Mouse (Mus musculus) left cerebral cortex, postnatal 10 days (tissue): ENCODE measurements around the gene Snd1. TPM values are rescaled to one million over a fixed set of nuclear protein-coding genes. Genes with fewer than 3 reads are reported as not detected.

Experiments
- DNase-seq, 2 experiments: peaks; one replicate each; pipeline ENCODE4 v3.0.0; 2021 to 2022; ENCODE audit warnings: low spot score in 2 of 2, mixed read lengths in 1 of 2; ENCODE audit errors: extremely low spot score in 1 of 2
- intact Hi-C: fragments of 180-260 bp; cut with DNase I; formaldehyde crosslinking; loops from one replicate; pipeline ENCODE4 v1.15.1; 2025
- total RNA-seq, 2 experiments: library from RNA; stranded (reverse); gene quantifications; 2 replicates each; pipeline ENCODE4 v1.2.3; 2021

Snd1 gene
- total RNA-seq, 2 experiments from 2014 or later = 109 to 116 TPM

DNA sequence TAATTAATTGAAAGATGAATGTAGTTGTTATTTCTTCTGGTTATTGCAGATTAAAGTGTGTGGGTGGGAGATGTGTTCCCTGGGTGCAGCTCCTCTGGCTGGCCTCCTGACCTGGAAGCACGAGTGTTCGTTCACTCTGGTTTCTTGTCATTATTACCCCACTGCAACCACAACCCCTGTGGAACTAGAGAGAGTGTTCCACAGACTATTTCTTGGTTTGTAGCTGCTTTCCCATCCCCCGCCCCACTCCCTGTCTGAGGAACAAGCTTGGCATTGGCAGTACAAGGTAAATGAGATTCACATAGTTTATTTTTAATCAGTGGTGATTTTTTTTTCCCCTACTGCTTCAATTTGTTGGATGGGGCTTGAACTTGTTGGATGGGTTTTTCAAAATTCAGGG lies 189.8 kb downstream of the Snd1 start:
- DNase-seq = no peak
- intact Hi-C loops = no loop called here

DNA sequence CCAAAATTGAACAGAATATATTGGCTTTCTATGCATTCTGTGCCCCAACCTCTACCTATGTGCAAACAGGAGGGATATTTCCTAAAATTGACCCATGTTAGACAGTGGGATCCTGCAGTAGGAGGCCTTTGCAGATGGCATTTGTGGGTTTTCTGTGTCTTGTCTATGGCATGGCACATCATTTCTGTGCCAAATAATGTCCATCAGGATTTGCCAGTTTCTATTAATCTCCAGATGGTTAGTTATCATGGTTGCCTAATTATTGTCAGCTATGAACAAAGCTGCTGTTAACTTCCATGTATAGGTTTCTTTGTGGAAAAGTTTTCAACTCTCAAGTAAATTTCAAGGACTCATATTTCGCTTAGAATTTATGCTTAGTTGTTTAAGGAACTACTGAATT lies 192.6 kb downstream of the Snd1 start:
- intact Hi-C loops = no loop called here
- DNase-seq = no peak

DNA sequence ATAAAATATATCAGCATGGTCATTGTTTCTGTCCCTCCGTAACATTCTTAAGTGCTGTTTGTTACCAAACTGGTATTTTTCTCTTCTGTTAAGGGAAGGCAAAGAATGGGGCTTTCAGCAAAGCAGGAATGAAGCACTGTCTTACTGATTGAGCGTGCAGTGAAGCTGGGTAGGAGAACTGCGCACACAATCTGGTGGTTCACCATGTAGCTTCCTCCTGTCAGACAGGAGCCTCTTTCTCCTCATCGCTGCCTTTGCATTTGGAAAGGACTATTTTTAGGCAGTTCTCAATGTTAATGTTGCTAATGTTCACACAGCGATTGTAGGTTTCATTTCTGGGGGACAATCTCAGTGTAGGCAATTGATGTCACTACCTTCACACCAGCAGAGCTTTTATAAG lies 194.3 kb downstream of the Snd1 start:
- intact Hi-C loops = no loop called here
- no peak for DNase-seq

DNA sequence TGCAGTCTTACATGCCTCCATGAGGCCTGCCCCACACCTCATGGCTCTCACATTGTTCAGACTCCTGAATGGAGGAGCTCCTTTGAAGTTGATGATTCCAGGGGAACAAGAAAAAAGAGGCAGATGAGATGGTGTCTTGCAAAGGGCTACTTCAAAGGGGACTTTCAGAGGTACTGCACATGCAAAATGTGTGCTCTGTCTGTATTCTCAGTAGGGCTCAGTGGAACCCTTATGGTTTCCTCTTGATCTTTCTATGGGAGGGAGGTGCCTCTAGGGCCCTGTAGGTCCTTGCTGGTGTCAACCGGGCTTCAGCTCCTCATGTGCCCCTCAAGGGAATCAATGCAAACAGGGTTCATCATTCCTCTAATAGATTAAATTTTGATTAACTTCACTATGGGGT lies 197.4 kb downstream of the Snd1 start:
- no peak for DNase-seq
- intact Hi-C loops = no loop called here

DNA sequence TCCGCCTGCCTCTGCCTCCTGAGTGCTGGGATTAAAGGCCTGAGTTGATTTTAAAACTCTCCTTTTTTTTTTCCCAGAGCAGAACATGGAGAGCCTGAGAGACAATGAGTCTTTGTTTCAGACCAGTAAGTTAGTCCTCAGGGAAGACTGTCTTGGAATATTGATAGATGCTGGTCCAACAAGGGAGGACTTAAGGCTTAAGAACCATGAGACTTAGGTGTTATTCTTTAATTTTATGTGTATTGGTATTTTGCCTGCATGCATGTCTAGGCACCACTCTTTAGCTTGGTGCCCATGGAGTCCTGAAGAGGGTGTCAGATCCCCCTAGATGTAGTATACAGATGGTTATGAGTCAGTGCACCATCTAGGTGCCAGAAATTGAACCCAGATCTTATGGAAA lies 199.7 kb downstream of the Snd1 start:
- DNase-seq = no peak

DNA sequence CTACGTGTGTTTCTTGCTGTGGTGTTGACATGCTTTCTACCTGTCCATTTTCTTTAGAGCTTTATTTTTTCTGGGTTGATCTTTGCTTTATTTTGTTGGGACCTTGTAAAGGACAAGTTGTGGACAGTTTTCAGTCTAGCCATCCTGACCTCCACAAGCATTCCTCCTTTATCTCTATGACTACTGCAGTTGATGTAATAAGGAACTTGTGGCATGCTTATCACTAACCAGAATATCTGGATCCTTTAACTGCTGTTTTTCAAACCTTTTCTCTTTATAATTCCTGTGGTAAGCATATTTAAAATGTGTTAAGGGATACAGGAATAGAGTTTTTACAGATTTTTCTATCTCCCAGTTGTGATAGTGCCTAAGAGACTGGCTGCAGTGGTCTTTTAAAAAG lies 204.0 kb downstream of the Snd1 start:
- intact Hi-C loops = no loop called here
- no peak for DNase-seq

More for the DNA sequence above, 199.7 kb downstream of the Snd1 start:
- intact Hi-C loops = no loop called here

DNA sequence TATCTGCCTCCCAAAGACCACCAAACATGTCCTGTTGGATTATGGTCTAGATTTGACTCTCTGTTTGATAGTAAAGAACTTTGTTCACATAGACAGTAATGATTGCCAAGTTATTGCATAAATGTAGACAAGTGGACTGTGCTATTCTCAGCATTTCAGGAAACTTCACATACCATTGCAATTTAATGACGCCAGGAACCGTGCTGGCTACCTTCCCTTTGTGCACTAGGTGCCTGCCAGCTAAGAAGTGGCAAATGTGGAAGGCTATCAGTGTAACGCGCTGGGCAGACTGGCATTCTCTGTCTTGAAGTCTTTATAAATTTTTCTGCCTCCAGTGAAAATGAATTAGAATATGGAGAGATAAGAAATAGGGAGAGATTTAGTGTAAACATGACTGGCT lies 205.6 kb downstream of the Snd1 start:
- intact Hi-C loops = no loop called here
- no peak for DNase-seq

DNA sequence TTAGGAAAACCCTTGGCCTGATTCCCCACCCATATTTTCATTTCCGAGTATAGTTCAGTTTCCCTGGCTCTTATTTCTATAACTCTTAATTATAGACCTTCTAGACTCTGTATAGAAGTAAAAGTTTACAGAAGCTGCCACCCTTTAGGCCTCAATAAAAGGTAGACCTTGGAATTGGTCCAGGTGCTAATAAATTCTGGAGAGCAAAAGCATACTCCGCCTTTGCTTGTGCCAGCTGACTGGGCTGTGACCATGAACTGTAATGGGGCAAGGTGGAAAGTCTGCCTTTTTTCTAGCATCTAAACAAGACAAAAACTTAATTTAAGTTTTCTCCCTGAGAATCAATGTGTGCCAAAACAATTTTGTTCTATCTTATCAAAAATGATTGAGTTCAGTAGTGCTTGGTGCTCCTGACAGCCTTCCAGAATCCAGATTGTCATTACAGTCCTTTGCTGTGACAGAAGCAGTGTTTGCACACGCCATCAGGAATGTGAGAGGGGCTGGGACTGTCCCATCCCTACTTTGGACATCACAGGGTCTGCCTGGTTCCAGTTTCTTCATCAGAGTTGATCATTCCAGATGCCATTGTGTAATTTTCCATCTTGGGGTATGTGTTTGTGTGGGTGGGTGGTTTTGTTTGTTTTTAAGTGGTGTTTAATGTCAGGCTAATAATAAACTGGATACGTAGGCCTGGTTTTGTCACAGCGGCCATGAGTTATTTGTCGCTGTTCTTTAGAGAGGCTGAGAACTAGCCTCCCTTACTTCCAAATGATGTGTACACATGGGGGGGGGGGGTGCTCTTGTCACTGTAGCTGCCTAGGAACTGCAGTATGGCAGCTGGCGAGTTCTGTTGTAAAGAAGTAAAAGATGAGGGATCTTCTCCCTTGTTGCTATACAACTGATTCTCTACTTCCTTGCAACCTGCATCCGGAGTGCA lies 206.8 kb downstream of the Snd1 start:
- no peak for DNase-seq
- intact Hi-C loops = no loop called here

DNA sequence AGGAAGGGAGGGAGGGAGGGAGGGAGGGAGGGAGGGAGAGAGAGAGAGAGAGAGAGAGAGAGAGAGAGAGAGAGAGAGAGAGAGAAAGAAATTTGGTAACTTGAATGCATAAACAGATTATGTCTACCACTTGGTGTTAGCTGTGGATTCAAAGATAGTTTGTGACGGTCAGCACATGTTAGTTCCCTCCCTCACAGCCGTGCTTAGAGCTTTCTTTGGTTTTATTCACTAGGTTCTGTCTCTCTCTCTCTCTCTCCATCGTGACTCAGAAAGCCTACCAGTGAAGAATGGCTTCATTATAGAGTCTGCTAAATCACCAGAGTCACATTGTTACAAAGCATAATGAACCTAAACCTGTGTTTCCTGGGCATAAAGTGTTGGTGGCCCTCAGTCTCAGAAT lies 210.1 kb downstream of the Snd1 start:
- DNase-seq = no peak
- intact Hi-C loops = no loop called here

DNA sequence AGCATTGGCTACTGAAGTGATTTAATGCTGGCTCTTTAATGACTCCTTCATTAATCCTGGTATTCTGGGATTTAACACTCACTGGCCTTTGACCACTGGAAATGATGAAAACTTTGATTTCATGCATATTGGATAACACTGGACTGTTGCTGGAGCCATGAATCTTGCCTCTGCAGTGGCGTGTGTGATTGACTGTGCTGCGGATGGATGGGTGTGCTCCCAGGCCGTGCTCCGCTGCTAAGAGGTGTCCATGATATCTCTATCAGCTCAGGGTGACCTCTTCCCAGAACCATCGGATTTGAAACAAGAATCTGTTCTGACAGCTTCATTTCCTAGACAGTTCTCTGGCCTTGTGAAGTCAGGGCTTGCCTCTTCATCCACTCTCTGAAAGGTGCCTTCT lies 210.8 kb downstream of the Snd1 start:
- no peak for DNase-seq

DNA sequence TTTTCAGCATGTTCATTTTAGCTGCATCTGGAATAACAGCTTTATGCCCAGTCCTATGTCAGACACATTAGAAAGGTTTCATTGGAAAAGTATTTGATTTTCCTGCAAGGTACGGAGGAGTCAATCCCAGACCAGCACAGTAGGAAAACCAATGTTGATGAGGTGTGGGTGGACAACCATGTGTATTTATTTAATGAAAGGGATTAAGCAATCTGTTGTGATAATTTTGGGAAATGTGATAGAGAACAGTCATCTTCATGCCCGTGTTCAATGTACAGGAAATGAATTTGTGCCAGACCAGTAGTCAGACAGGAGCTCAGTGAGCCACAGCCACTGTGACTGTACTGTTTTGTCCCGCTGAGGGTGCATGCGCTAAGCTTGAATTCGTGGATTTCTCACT lies 212.8 kb downstream of the Snd1 start:
- intact Hi-C loops = no loop called here
- no peak for DNase-seq

More for the DNA sequence above, 210.8 kb downstream of the Snd1 start:
- intact Hi-C loops = no loop called here

DNA sequence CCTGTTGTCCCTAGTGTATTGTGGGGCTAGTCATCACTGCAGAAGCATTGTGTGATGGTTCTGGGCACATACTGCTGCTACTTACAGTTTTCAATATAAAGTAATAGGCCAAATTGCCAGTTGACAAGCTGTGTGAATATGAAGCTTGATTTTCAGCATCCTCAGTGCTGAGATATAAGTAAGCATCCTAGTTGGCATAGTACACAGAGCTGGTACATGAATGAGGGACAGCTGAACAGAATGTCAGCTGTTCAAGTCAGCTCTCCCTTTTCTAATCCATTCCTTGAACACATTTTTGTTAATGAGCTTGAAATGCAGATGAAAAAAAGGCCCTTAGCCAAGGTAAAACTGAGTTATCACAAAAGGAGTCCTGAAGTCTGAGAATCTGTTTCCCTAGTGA lies 217.7 kb downstream of the Snd1 start:
- intact Hi-C loops = no loop called here
- no peak for DNase-seq

DNA sequence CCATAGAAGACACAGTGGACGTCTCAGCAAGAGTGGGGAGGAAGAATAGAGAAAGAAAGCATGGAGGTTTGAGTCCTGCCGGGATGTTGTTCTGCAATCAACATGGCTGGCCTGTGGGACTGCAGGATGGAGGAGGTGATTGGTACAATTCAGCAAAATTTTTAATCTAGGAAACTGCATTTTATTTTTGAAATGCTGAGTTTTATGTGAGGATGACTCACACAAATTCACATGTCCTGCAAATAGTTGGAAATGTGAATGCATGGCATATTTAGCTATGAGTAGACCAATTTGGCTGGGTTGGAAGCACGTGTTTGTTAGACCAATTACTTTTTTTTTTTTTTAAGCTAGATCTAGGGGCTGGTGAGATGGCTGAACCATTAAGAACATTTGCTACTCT lies 222.3 kb downstream of the Snd1 start:
- no peak for DNase-seq
- intact Hi-C loops = no loop called here

DNA sequence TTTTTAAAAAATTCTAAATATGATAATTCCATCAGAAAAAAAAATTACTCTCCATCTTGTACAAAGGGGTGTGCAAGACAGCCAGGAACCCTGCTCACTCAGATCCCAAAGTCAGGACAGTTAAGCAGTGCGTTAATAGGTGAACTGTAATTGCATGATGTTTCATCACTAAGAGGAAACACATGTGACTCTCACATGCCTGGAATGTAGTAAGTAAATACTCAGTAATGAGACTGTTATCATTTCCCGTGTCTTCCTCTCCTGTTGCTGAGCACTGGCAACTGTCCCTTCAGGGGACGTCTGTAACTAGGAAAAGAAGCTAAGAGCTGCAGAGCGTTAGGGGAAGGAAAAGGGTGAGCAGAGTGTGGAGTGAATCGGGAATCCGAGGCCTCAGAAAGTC lies 229.7 kb downstream of the Snd1 start:
- DNase-seq = no peak
- intact Hi-C loops = loop anchor here (5.0 kb wide), 1 partner anchor 48 kb away; no protein-coding TSS in a partner anchor

DNA sequence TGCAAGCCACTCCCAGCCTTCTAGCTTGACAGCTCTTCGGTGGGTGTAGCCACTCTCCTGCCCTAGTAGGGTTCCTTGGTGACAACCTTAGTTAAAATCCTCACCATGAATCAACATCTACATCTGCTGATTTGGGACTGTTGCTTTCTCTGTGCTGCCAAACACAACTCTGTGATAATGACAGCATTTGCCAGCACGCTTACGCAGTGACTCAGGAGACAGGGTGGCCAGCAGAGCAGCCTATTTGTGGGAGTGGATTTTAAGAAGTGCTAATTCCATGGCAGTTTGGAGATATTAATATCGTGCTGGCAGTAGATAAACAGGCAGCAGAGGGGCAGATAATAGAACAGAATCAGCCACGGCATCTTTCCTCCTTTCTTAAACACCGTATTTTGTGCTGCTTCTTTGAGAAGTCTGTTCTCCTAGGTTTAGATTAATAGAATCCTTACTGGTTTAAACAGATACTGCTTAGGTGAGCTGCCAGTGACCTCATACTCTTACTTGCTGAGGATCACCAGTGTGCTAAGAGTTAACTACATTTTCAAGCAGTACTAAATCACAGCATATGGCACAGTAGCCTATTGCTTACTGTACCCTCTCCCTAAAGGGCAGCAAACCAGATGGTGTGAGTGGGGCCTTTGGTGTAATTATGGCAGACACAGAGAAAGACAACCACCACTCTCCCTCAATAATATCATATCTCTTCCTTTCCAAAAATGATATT lies 230.6 kb downstream of the Snd1 start:
- intact Hi-C loops = loop anchor here (5.0 kb wide), 1 partner anchor 47 kb away; no protein-coding TSS in a partner anchor
- peak; percentile 23 to 30 for DNase-seq

DNA sequence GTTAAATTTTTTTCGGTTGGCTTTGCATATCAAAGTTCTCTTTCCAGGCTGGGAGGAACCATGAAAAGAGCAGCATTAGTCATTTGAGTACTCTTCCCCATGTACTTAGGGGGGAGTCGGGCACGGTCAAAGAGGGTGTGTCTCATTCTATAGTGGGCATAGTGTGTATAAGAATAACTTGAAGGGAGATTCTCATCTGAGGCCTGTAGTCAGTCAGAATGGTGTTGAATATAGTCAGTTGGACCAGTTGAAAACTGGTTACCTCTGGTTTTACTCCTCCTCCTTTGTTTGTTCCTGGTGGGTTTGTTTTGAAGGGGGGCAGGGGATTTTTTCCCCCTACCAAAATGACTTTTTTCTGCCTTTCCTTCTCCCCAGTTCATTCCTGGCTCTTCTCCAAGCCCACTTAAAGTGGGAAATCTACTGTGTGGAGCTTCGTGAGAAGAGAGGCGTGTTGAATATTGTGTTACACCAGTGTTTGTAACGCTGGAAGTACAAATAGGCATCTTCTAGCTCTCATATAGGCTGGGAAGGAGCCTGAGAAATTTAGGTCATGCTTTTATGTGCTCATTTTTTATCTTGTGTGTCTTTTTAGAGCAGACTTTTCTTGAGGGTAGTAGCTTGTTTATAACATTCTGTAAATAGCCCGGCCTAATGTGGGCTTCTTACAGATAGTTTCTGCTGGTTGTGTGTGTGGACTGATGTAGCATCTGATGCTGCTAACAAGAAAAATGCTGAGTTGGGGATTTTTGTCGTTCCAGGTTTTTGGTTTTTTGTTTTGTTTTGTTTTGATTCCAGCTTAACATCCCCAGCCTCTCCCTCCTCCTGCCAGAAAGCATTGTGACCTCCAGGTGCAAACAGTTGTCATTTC lies 231.4 kb downstream of the Snd1 start:
- no peak for DNase-seq
- intact Hi-C loops = loop anchor here (5.0 kb wide), 1 partner anchor 46 kb away; no protein-coding TSS in a partner anchor

DNA sequence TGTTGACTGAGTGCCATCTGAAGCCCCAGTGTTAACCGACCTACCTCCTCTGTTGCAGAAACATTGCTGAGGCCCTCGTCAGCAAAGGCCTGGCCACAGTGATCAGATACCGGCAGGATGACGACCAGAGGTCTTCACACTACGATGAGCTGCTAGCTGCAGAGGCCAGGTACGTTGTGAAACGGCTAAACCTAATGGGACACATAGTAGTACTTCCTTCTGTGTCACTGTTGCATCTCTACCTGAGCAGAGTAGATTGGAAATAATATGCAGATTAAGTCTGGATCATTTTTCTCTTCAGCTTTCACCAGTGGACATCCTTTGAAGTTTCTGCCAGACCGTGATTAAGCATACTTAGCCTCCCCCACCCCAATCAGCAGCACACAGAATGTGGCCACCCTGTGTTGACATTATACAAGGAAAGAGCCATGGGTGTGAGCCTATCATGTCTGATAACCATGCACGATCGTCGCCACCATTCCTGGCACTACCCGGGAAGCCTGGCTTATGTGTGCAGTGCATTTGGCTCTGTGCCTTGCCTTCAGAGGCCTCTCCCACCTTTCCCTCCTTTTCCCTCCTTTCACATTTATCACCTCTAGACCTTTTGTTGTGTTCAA lies 232.1 kb downstream of the Snd1 start:
- no peak for DNase-seq
- intact Hi-C loops = loop anchor here (5.0 kb wide), 1 partner anchor 45 kb away; no protein-coding TSS in a partner anchor

DNA sequence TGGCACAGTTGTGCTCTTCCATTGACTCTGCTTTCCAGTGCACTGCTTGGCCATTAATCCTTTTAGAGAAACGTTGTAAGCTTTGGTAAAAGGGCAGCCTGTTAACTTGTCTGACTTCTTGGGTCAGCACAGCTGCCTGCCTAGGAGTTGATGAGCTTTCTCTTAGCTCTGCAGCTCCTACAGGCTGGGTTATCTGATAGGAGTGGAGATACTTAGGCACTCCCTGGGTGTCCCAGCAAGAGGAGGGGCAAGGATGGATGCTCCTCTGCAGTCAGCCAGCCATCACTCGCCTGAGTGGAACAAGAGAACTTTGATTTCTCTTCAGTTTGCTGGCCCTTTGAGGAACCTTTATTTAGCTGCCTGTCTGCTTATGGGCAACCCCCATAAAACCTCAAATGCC lies 235.1 kb downstream of the Snd1 start:
- intact Hi-C loops = no loop called here
- no peak for DNase-seq
